Mouse (Mus musculus) hindbrain, embryonic 11.5 days (tissue): ENCODE measurements around the gene Cers6. TPM values are rescaled to one million over a fixed set of nuclear protein-coding genes. Genes with fewer than 3 reads are reported as not detected.
A peak's percentile ranks its signal among the peaks of the same experiment; 100 is the strongest.

Experiments used
- ATAC-seq: fragments of 200-750 bp; cut with Nextera tagmentation; 2 replicates; pipeline ENCODE4 v1.8.0; 2017; ENCODE audit warnings: mild to moderate bottlenecking, moderate TSS enrichment, moderate library complexity; ENCODE audit not compliant: low FRiP score
- DNase-seq: peaks from one replicate; pipeline ENCODE4 v3.0.0-alpha.2; 2015; ENCODE audit warnings: low spot score
- H3K27ac ChIP-seq: fragments of 300-500 bp; sonication (generic); 2 replicates; pipeline ENCODE4 v1.5.1; 2014; ENCODE audit warnings: mild to moderate bottlenecking, low read depth, low read length
- H3K27me3 ChIP-seq: fragments of 300-500 bp; sonication (generic); 2 replicates; pipeline ENCODE4 v1.6.1; 2014; ENCODE audit warnings: mild to moderate bottlenecking, low read length, moderate library complexity, mixed read lengths; ENCODE audit not compliant: control insufficient read depth, insufficient read depth
- H3K36me3 ChIP-seq: fragments of 300-500 bp; sonication (generic); 2 replicates; pipeline ENCODE4 v1.6.1; 2014; ENCODE audit warnings: mild to moderate bottlenecking, low read length, moderate library complexity, mixed read lengths; ENCODE audit not compliant: control insufficient read depth, insufficient read depth
- H3K4me1 ChIP-seq: fragments of 300-500 bp; sonication (generic); replicated peaks from 2 replicates; pipeline ENCODE4 v1.6.1; 2014; ENCODE audit warnings: low read length, mixed read lengths; ENCODE audit not compliant: control insufficient read depth, insufficient read depth
- H3K4me2 ChIP-seq: fragments of 300-500 bp; sonication (generic); replicated peaks from 2 replicates; pipeline ENCODE4 v1.6.1; 2014; ENCODE audit warnings: mild to moderate bottlenecking, low read depth, low read length
- H3K4me3 ChIP-seq: fragments of 300-500 bp; sonication (generic); 2 replicates; pipeline ENCODE4 v1.5.1; 2014; ENCODE audit warnings: low read depth, low read length
- H3K9ac ChIP-seq: fragments of 300-500 bp; sonication (generic); 2 replicates; pipeline ENCODE4 v1.6.1; 2014; ENCODE audit warnings: low read depth, low read length
- H3K9me3 ChIP-seq: fragments of 300-500 bp; sonication (generic); 2 replicates; pipeline ENCODE4 v1.6.1; 2016; ENCODE audit warnings: low read length; ENCODE audit not compliant: control insufficient read depth
- WGBS: fragments of 180-500 bp; shearing (Covaris S2); extraction: QIAGEN DNeasy Blood & Tissue Kit; methylation state at CpG from one replicate; pipeline ENCODE4 v1.1.7; 2014; 5-methylcytosine and 5-hydroxymethylcytosine counted together
- polyA plus RNA-seq: library from polyadenylated mRNA; unstranded; fragments of >200 nt; fragmentation: Nextera tagmentation; extraction: Ambion mirVana; gene quantifications from 2 replicates; pipeline ENCODE4 v1.2.1, GENCODE M21; 2014

Gene Cers6
- polyA plus RNA-seq, 1 experiment from 2014 or later: 77.0 TPM

GRCm38 (mm10) chr2:68873653-68874441 is 12.6 kb downstream of the Cers6 start:
- no peaks in the 10 kb centered on the region for H3K27me3 ChIP-seq
- no peaks in the 10 kb centered on the region for H3K4me1 ChIP-seq
- no peak overlapping the region for H3K4me2 ChIP-seq
- no peak for ATAC-seq
- H3K9me3 ChIP-seq: no peaks in the 10 kb centered on the region
- no peak overlapping the region for H3K4me3 ChIP-seq
- no peak for DNase-seq
- WGBS: 67% methylated on average over 15 of the region's 15 CpGs
- no peaks in the 10 kb centered on the region for H3K36me3 ChIP-seq
- H3K27ac ChIP-seq: no peak overlapping the region
- H3K9ac ChIP-seq: no peak overlapping the region

DNA sequence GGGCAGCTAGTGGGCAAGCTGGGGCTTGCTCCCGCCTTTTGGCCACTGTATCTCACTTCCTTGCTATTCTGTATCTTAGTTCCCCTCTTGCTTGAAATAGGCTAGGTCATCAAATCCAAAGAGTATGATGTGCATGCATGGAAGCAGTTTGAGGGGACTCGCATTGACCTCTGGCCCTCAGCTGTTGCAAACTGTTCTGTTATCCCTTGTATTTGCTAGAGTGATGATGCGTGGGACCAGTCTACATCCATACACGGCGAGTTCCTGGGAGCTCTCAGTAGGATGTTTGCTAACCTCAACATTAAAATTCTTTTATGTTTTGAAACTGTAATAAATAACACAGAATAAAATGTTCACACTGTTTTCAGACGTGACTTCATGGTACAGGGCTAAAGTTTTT is 13.3 kb downstream of the Cers6 start:
- WGBS: 85% methylated on average over 6 of the region's 6 CpGs

GRCm38 (mm10) chr2:68879071-68879651 is 17.9 kb downstream of the Cers6 start:
- 95% methylated on average over 4 of the region's 4 CpGs for WGBS
- ATAC-seq: no peak
- H3K9me3 ChIP-seq: no peaks in the 10 kb centered on the region

More for the DNA sequence above, 13.3 kb downstream of the Cers6 start:
- no peak for DNase-seq
- Histone ChIP-seq H3K9ac (no peak overlapping the region), H3K27ac (no peak overlapping the region), H3K9me3 (no peaks in the 10 kb centered on the region), H3K4me1 (no peaks in the 10 kb centered on the region), H3K36me3 (no peaks in the 10 kb centered on the region), H3K4me2 (no peak overlapping the region), H3K27me3 (no peaks in the 10 kb centered on the region), H3K4me3 (no peak overlapping the region)
- ATAC-seq: no peak

GRCm38 (mm10) chr2:68884573-68884972 is 23.3 kb downstream of the Cers6 start:
- no peak for ATAC-seq
- no peak overlapping the region for H3K4me3 ChIP-seq
- H3K9ac ChIP-seq: no peak overlapping the region
- H3K4me2 ChIP-seq: no peak overlapping the region
- WGBS: 71% methylated on average over 7 of the region's 7 CpGs
- H3K4me1 ChIP-seq: no peaks in the 10 kb centered on the region
- H3K27me3 ChIP-seq: no peaks in the 10 kb centered on the region
- no peak overlapping the region for H3K27ac ChIP-seq
- no peak for DNase-seq
- H3K36me3 ChIP-seq: no peaks in the 10 kb centered on the region
- no peaks in the 10 kb centered on the region for H3K9me3 ChIP-seq

More at GRCm38 (mm10) chr2:68879071-68879651, 17.9 kb downstream of the Cers6 start:
- no peak overlapping the region for H3K4me3 ChIP-seq
- no peaks in the 10 kb centered on the region for H3K27me3 ChIP-seq
- no peaks in the 10 kb centered on the region for H3K36me3 ChIP-seq
- no peaks in the 10 kb centered on the region for H3K4me1 ChIP-seq
- no peak overlapping the region for H3K27ac ChIP-seq
- no peak overlapping the region for H3K9ac ChIP-seq
- H3K4me2 ChIP-seq: no peak overlapping the region
- DNase-seq: no peak

- Histone ChIP-seq H3K4me3 (no peak overlapping the region), H3K4me1 (no peaks in the 10 kb centered on the region), H3K27me3 (no peaks in the 10 kb centered on the region), H3K27ac (no peak overlapping the region), H3K9me3 (no peaks in the 10 kb centered on the region), H3K9ac (no peak overlapping the region), H3K36me3 (no peaks in the 10 kb centered on the region), H3K4me2 (no peak overlapping the region)
- ATAC-seq: no peak
- 88% methylated on average over 2 of the region's 2 CpGs for WGBS
- DNase-seq: no peak
Observed at GRCm38 (mm10) chr2:68885206-68885605, 24.0 kb downstream of the Cers6 start.

- Histone ChIP-seq H3K27ac (no peak overlapping the region), H3K4me3 (no peak overlapping the region), H3K27me3 (no peaks in the 10 kb centered on the region), H3K9me3 (no peaks in the 10 kb centered on the region), H3K4me1 (no peaks in the 10 kb centered on the region), H3K9ac (no peak overlapping the region), H3K36me3 (no peaks in the 10 kb centered on the region), H3K4me2 (no peak overlapping the region)
- ATAC-seq (no peak), DNase-seq (no peak)
- 32% methylated on average over 4 of the region's 4 CpGs for WGBS
Observed at GRCm38 (mm10) chr2:68885766-68886496, 24.7 kb downstream of the Cers6 start.

GRCm38 (mm10) chr2:68886661-68887060 is 25.4 kb downstream of the Cers6 start:
- H3K27ac ChIP-seq: no peak overlapping the region
- WGBS: 82% methylated on average over 4 of the region's 4 CpGs
- DNase-seq (no peak), ATAC-seq (no peak)
- no peaks in the 10 kb centered on the region for H3K36me3 ChIP-seq
- no peaks in the 10 kb centered on the region for H3K9me3 ChIP-seq
- no peaks in the 10 kb centered on the region for H3K27me3 ChIP-seq
- H3K4me3 ChIP-seq: no peak overlapping the region
- H3K9ac ChIP-seq: no peak overlapping the region
- no peaks in the 10 kb centered on the region for H3K4me1 ChIP-seq
- H3K4me2 ChIP-seq: no peak overlapping the region

GRCm38 (mm10) chr2:68888094-68888705 is 27.0 kb downstream of the Cers6 start:
- 0 out of 2 replicates have a peak, but pooled peaks have one; percentile 30 for ATAC-seq
- Histone ChIP-seq H3K36me3 (no peaks in the 10 kb centered on the region), H3K4me2 (no peak overlapping the region), H3K27ac (no peak overlapping the region), H3K9me3 (no peaks in the 10 kb centered on the region), H3K27me3 (no peaks in the 10 kb centered on the region), H3K4me1 (no peaks in the 10 kb centered on the region), H3K9ac (no peak overlapping the region), H3K4me3 (no peak overlapping the region)
- WGBS: 72% methylated on average over 3 of the region's 3 CpGs
- DNase-seq: no peak
